Mouse (Mus musculus): ENCODE measurements around the gene Astn1.

DNA sequence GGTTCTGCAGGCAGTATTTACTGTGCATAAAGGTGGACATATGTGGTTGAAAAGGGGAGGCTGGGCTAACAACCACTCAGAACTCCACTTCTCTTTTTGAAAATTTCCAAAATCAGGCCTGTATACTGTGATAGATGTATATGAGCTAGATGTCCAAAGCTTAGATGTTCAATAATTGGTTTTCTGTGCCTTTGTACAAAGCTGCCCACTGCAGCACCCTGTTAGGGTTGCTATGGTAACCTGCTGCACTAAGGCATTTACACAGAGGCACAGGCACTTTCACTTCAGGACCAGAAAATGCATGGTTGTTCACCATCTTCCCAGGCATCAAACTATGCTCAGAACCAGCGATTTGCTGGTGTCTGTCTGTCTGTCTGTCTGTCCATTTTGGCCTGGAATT, 2.4 kb downstream of the Astn1 start:
- TF ChIP-seq CTCF (IDR thresholded peaks at IDR 0.05; ENCODE audit: extremely low read depth, insufficient read depth, insufficient read length, insufficient replicate concordance) = no peak
- no peak for TF ChIP-seq POLR2A (IDR thresholded peaks at IDR 0.05; ENCODE audit: low read depth, low read length)

Measured in spleen, adult 2 months (tissue).